Mouse (Mus musculus): ENCODE data around the gene Gkap1.

GRCm38 (mm10) chr13:58186281-58186680 is 89.2 kb downstream of the Gkap1 start:
- TF ChIP-seq POLR2A (IDR thresholded peaks at IDR 0.05; ENCODE audit: control insufficient read depth, low read depth, low read length) (no peak), CTCF (IDR thresholded peaks at IDR 0.05; ENCODE audit: control insufficient read depth, insufficient read depth, insufficient replicate concordance, low read depth, low read length) (no peak)
